Mouse (Mus musculus): ENCODE measurements around the gene Tmem170b. TPM values are rescaled to one million over a fixed set of nuclear protein-coding genes. Genes with fewer than 3 reads are reported as not detected.

Gene Tmem170b
- polyA plus RNA-seq, 1 experiment, result 0.73 TPM

GRCm38 (mm10) chr13:41638083-41638482, 32.4 kb downstream of the Tmem170b start:
- TF ChIP-seq MAX (IDR thresholded peaks at IDR 0.05) (no peak), FOSL1 (IDR thresholded peaks at IDR 0.05; ENCODE audit: insufficient read depth, low read length, poor library complexity, severe bottlenecking) (no peak), CTCF (IDR thresholded peaks at IDR 0.05; ENCODE audit: control insufficient read depth, insufficient read depth, insufficient read length) (no peak), MYOG (IDR thresholded peaks at IDR 0.05; ENCODE audit: control insufficient read depth, extremely low read depth, insufficient read length) (no peak), USF1 (IDR thresholded peaks at IDR 0.05; ENCODE audit: low read depth) (no peak), CEBPB (IDR thresholded peaks at IDR 0.05; ENCODE audit: low read depth) (no peak), MYOD1 (IDR thresholded peaks at IDR 0.05; ENCODE audit: control insufficient read depth, insufficient read length, low read depth) (no peak)
- no peaks in the 10 kb centered on the region for H3K36me3 ChIP-seq (ENCODE audit: control insufficient read depth, insufficient read depth)
- no peaks in the 10 kb centered on the region for H3K27me3 ChIP-seq (ENCODE audit: control insufficient read depth, insufficient read depth, insufficient read length)
- no peak overlapping the region for H3K4me3 ChIP-seq (ENCODE audit: insufficient read depth, poor library complexity, severe bottlenecking)
- no peaks in the 10 kb centered on the region for H3K79me2 ChIP-seq (ENCODE audit: control insufficient read depth, insufficient read depth)
- no peak overlapping the region for H3ac ChIP-seq (ENCODE audit: control insufficient read depth, insufficient read length, low read depth)
- H3K79me3 ChIP-seq (ENCODE audit: low read depth), result no peaks in the 10 kb centered on the region

GRCm38 (mm10) chr13:41642851-41643250, 37.1 kb downstream of the Tmem170b start:
- Histone ChIP-seq H3K27me3 (ENCODE audit: control insufficient read depth, insufficient read depth, insufficient read length) (no peaks in the 10 kb centered on the region), H3ac (ENCODE audit: control insufficient read depth, insufficient read length, low read depth) (no peak overlapping the region), H3K79me2 (ENCODE audit: control insufficient read depth, insufficient read depth) (no peaks in the 10 kb centered on the region), H3K4me3 (ENCODE audit: insufficient read depth, poor library complexity, severe bottlenecking) (no peak overlapping the region), H3K79me3 (ENCODE audit: low read depth) (no peaks in the 10 kb centered on the region), H3K36me3 (ENCODE audit: control insufficient read depth, insufficient read depth) (no peaks in the 10 kb centered on the region)
- no peak for TF ChIP-seq MYOG (IDR thresholded peaks at IDR 0.05; ENCODE audit: control insufficient read depth, extremely low read depth, insufficient read length)
- TF ChIP-seq CTCF (IDR thresholded peaks at IDR 0.05; ENCODE audit: control insufficient read depth, insufficient read depth, insufficient read length), result no peak
- TF ChIP-seq CEBPB (IDR thresholded peaks at IDR 0.05; ENCODE audit: low read depth), result no peak
- TF ChIP-seq MYOD1 (IDR thresholded peaks at IDR 0.05; ENCODE audit: control insufficient read depth, insufficient read length, low read depth), result no peak
- no peak for TF ChIP-seq MAX (IDR thresholded peaks at IDR 0.05)
- TF ChIP-seq FOSL1 (IDR thresholded peaks at IDR 0.05; ENCODE audit: insufficient read depth, low read length, poor library complexity, severe bottlenecking), result no peak

GRCm38 (mm10) chr13:41643798-41644197, 38.1 kb downstream of the Tmem170b start:
- Histone ChIP-seq H3K36me3 (ENCODE audit: control insufficient read depth, insufficient read depth) (no peaks in the 10 kb centered on the region), H3ac (ENCODE audit: control insufficient read depth, insufficient read length, low read depth) (no peak overlapping the region), H3K79me3 (ENCODE audit: low read depth) (no peaks in the 10 kb centered on the region), H3K27me3 (ENCODE audit: control insufficient read depth, insufficient read depth, insufficient read length) (no peaks in the 10 kb centered on the region), H3K4me3 (ENCODE audit: insufficient read depth, poor library complexity, severe bottlenecking) (no peak overlapping the region), H3K79me2 (ENCODE audit: control insufficient read depth, insufficient read depth) (no peaks in the 10 kb centered on the region)
- TF ChIP-seq CEBPB (IDR thresholded peaks at IDR 0.05; ENCODE audit: low read depth) (no peak), CTCF (IDR thresholded peaks at IDR 0.05; ENCODE audit: control insufficient read depth, insufficient read depth, insufficient read length) (no peak), MAX (IDR thresholded peaks at IDR 0.05) (no peak), MYOD1 (IDR thresholded peaks at IDR 0.05; ENCODE audit: control insufficient read depth, insufficient read length, low read depth) (no peak), MYOG (IDR thresholded peaks at IDR 0.05; ENCODE audit: control insufficient read depth, extremely low read depth, insufficient read length) (no peak)

- no peaks in the 10 kb centered on the region for H3K79me3 ChIP-seq (ENCODE audit: low read depth)
- H3K79me2 ChIP-seq (ENCODE audit: control insufficient read depth, insufficient read depth), result no peaks in the 10 kb centered on the region
- no peak for TF ChIP-seq MYOD1 (IDR thresholded peaks at IDR 0.05; ENCODE audit: control insufficient read depth, insufficient read length, low read depth)
- no peak for TF ChIP-seq USF1 (IDR thresholded peaks at IDR 0.05; ENCODE audit: low read depth)
- TF ChIP-seq MAX (IDR thresholded peaks at IDR 0.05), result no peak
- no peak for TF ChIP-seq FOSL1 (IDR thresholded peaks at IDR 0.05; ENCODE audit: insufficient read depth, low read length, poor library complexity, severe bottlenecking)
- no peak for TF ChIP-seq MYOG (IDR thresholded peaks at IDR 0.05; ENCODE audit: control insufficient read depth, extremely low read depth, insufficient read length)
- TF ChIP-seq CTCF (IDR thresholded peaks at IDR 0.05; ENCODE audit: control insufficient read depth, insufficient read depth, insufficient read length), result no peak
- no peak for TF ChIP-seq CEBPB (IDR thresholded peaks at IDR 0.05; ENCODE audit: low read depth)
- no peak overlapping the region for H3K4me3 ChIP-seq (ENCODE audit: insufficient read depth, poor library complexity, severe bottlenecking)
- H3ac ChIP-seq (ENCODE audit: control insufficient read depth, insufficient read length, low read depth), result no peak overlapping the region
- H3K27me3 ChIP-seq (ENCODE audit: control insufficient read depth, insufficient read depth, insufficient read length), result no peaks in the 10 kb centered on the region
- H3K36me3 ChIP-seq (ENCODE audit: control insufficient read depth, insufficient read depth), result no peaks in the 10 kb centered on the region
Observed at GRCm38 (mm10) chr13:41644591-41645482, 39.1 kb downstream of the Tmem170b start.

- Histone ChIP-seq H3K4me3 (ENCODE audit: insufficient read depth, poor library complexity, severe bottlenecking) (no peak overlapping the region), H3K79me2 (ENCODE audit: control insufficient read depth, insufficient read depth) (no peaks in the 10 kb centered on the region), H3K36me3 (ENCODE audit: control insufficient read depth, insufficient read depth) (no peaks in the 10 kb centered on the region), H3ac (ENCODE audit: control insufficient read depth, insufficient read length, low read depth) (no peak overlapping the region), H3K27me3 (ENCODE audit: control insufficient read depth, insufficient read depth, insufficient read length) (no peaks in the 10 kb centered on the region), H3K79me3 (ENCODE audit: low read depth) (no peaks in the 10 kb centered on the region)
- TF ChIP-seq CEBPB (IDR thresholded peaks at IDR 0.05; ENCODE audit: low read depth) (no peak), MYOD1 (IDR thresholded peaks at IDR 0.05; ENCODE audit: control insufficient read depth, insufficient read length, low read depth) (no peak), FOSL1 (IDR thresholded peaks at IDR 0.05; ENCODE audit: insufficient read depth, low read length, poor library complexity, severe bottlenecking) (no peak), MYOG (IDR thresholded peaks at IDR 0.05; ENCODE audit: control insufficient read depth, extremely low read depth, insufficient read length) (no peak), CTCF (IDR thresholded peaks at IDR 0.05; ENCODE audit: control insufficient read depth, insufficient read depth, insufficient read length) (no peak), MAX (IDR thresholded peaks at IDR 0.05) (no peak), USF1 (IDR thresholded peaks at IDR 0.05; ENCODE audit: low read depth) (no peak)
Observed at GRCm38 (mm10) chr13:41645483-41645859, 39.8 kb downstream of the Tmem170b start.

All from C2C12 (cell line).